Mouse (Mus musculus): ENCODE data around the gene Olfr994. TPM values are rescaled to one million over a fixed set of nuclear protein-coding genes. Genes with fewer than 3 reads are reported as not detected.

Olfr994 gene
- total RNA-seq, 1 experiment: not detected

DNA sequence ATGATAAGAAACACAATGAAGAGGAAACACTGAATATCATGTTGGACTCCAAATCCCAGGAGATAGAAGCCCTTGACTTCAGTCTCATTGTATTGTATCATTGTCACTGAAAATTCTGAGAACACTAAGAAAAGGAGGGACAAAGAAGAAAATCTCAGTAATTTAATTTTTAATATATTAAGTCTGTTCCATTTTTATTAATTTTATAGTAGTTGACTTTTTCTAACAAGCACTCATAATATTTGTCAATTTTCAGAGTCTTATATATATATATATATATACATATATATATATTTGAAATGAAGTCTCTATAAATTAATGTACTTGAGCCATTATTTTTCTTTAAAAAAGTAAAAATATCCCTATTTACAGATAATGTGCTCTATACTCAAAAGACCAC lies 21.5 kb downstream of the Olfr994 start, which contains the start of gene Olfr993:
Gene Olfr993 (minus strand): TSS at position 101 of the 400 bp plus-strand sequence.
- H3K9ac ChIP-seq (ENCODE audit: insufficient read depth, low read depth, low read length, poor library complexity, severe bottlenecking): no peak within 1 kb of the TSS
- H3K4me1 ChIP-seq (ENCODE audit: control insufficient read depth in 2 of 2, insufficient read depth in 2 of 2, low read length in 2 of 2, poor library complexity in 1 of 2): no peaks in the 10 kb centered on the region
- H3K36me3 ChIP-seq (ENCODE audit: control insufficient read depth, insufficient read depth, low read length, poor library complexity, severe bottlenecking): no peaks in the 10 kb centered on the region
- H3K4me3 ChIP-seq (ENCODE audit: insufficient read depth in 1 of 2, low read depth in 1 of 2, low read length in 2 of 2, poor library complexity in 1 of 2, severe bottlenecking in 1 of 2): no peak within 1 kb of the TSS
- no peak within 1 kb of the TSS for H3K27ac ChIP-seq (ENCODE audit: insufficient read depth, low read depth, low read length, poor library complexity, severe bottlenecking)
- no peaks in the 10 kb centered on the region for H3K9me3 ChIP-seq (ENCODE audit: control insufficient read depth, insufficient read depth, low read depth, low read length)
- DNase-seq (ENCODE audit: low read depth, low spot score): no peak
- in situ Hi-C loops (cut with MboI; ENCODE audit: low sequenced_read_pairs in 2 of 2, unreplicated experiment in 2 of 2): no loop called here
- TF ChIP-seq ZC3H11A (IDR thresholded peaks at IDR 0.05; ENCODE audit: borderline replicate concordance, low read depth, low read length) (no peak), HCFC1 (IDR thresholded peaks at IDR 0.05; ENCODE audit: borderline replicate concordance, insufficient read depth, low read length) (no peak), ZNF384 (IDR thresholded peaks at IDR 0.05; ENCODE audit: low read depth, low read length) (no peak), MAFK (IDR thresholded peaks at IDR 0.05; ENCODE audit: insufficient read depth, low read depth, low read length) (no peak), CHD2 (IDR thresholded peaks at IDR 0.05; ENCODE audit: low read depth, low read length) (no peak)

DNA sequence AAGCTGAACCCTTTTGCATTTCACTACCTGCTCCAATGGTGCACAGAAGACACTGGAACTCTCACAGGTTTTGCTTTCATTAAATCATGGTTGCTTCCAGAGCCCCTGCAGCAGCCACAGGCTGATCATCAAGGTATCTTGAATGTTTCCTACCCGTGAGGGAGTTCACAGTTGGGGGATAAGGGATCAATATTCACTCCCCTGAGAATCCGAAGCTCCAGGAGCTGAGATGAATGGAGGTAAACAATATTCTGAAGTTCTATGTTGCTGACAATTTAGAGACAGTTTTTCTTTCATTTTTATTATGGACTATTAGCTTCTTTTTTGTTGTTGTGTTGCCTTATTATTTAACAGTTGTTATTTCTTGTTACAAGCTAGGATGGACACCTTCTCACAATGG lies 26.9 kb downstream of the Olfr994 start, which contains the start of gene Olfr992:
Gene Olfr992 (minus strand): TSS at position 101 of the 400 bp plus-strand sequence.
- Histone ChIP-seq H3K9ac (ENCODE audit: insufficient read depth, low read depth, low read length, poor library complexity, severe bottlenecking) (no peak within 1 kb of the TSS), H3K36me3 (ENCODE audit: control insufficient read depth, insufficient read depth, low read length, poor library complexity, severe bottlenecking) (no peaks in the 10 kb centered on the region), H3K27ac (ENCODE audit: insufficient read depth, low read depth, low read length, poor library complexity, severe bottlenecking) (no peak within 1 kb of the TSS), H3K9me3 (ENCODE audit: control insufficient read depth, insufficient read depth, low read depth, low read length) (no peaks in the 10 kb centered on the region), H3K4me1 (ENCODE audit: control insufficient read depth in 2 of 2, insufficient read depth in 2 of 2, low read length in 2 of 2, poor library complexity in 1 of 2) (no peaks in the 10 kb centered on the region), H3K4me3 (ENCODE audit: insufficient read depth in 1 of 2, low read depth in 1 of 2, low read length in 2 of 2, poor library complexity in 1 of 2, severe bottlenecking in 1 of 2) (no peak within 1 kb of the TSS)
- DNase-seq (ENCODE audit: low read depth, low spot score): no peak
- in situ Hi-C loops (cut with MboI; ENCODE audit: low sequenced_read_pairs in 2 of 2, unreplicated experiment in 2 of 2): no loop called here
- no peak for TF ChIP-seq ZNF384 (IDR thresholded peaks at IDR 0.05; ENCODE audit: low read depth, low read length)
- TF ChIP-seq HCFC1 (IDR thresholded peaks at IDR 0.05; ENCODE audit: borderline replicate concordance, insufficient read depth, low read length): no peak
- TF ChIP-seq MAFK (IDR thresholded peaks at IDR 0.05; ENCODE audit: insufficient read depth, low read depth, low read length): no peak
- no peak for TF ChIP-seq CHD2 (IDR thresholded peaks at IDR 0.05; ENCODE audit: low read depth, low read length)
- no peak for TF ChIP-seq ZC3H11A (IDR thresholded peaks at IDR 0.05; ENCODE audit: borderline replicate concordance, low read depth, low read length)

Other genes starting within 250 kb of the Olfr994 start
- 0.05 and 0.36 TPM in 2 replicates for gene Lrrc55, start 239.3 kb downstream of the Olfr994 start, total RNA-seq (2012; rRNA removed)
- not detected in 2 replicates for gene Olfr987, start 97.1 kb downstream of the Olfr994 start, total RNA-seq (2012; rRNA removed)
- gene Olfr988, start 73.2 kb downstream of the Olfr994 start, total RNA-seq (2012; rRNA removed): not detected in 2 replicates
- gene Olfr992, start 27.0 kb downstream of the Olfr994 start, total RNA-seq (2012; rRNA removed): not detected in 2 replicates
- not detected in 2 replicates for gene Olfr993, start 21.6 kb downstream of the Olfr994 start, total RNA-seq (2012; rRNA removed)
- gene Olfr995, start 7.2 kb upstream of the Olfr994 start, total RNA-seq (2012; rRNA removed): not detected in 2 replicates
- not detected in 2 replicates for gene 4833423E24Rik, start 82.6 kb upstream of the Olfr994 start, total RNA-seq (2012; rRNA removed)
- not detected in 2 replicates for gene Olfr996, start 142.8 kb upstream of the Olfr994 start, total RNA-seq (2012; rRNA removed)
- not detected in 2 replicates for gene Olfr998, start 152.5 kb upstream of the Olfr994 start, total RNA-seq (2012; rRNA removed)
- not detected in 2 replicates for gene Olfr1000, start 175.5 kb upstream of the Olfr994 start, total RNA-seq (2012; rRNA removed)
- not detected in 2 replicates for gene Olfr1002, start 214.3 kb upstream of the Olfr994 start, total RNA-seq (2012; rRNA removed)
- not detected in 2 replicates for gene Olfr154, start 228.0 kb upstream of the Olfr994 start, total RNA-seq (2012; rRNA removed)
- not detected in 2 replicates for gene Olfr1006, start 242.3 kb upstream of the Olfr994 start, total RNA-seq (2012; rRNA removed)

All from ES-E14 (cell line).